ENCODE assay signal across 9 mouse cellular contexts in the genomic region with DNA sequence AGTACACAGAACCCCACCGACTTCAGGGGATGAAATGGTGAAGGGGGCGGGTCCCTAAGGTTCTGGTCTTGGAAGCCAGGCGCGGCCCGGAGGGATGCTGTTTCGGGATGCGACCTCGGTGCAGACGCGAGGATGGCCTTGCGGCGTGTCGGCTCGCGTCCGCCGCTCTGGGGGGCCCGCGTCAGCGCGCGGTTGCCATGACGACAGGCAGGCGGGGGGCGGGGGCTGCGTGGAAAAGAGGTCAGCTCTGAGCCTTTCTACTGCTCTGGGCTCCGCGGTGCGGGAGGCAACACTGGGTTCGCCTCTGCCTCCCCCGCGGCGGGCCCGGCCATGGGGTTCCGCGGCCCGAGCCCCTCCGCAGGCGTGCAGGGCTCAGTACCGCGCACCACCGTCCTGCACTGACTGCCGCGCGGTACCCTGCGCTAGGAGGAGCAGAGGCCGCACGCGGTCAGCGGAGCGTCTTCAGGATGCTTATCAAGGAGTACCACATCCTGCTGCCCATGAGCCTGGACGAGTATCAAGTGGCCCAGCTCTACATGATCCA. TPM values are rescaled to one million over a fixed set of nuclear protein-coding genes. Genes with fewer than 3 reads are reported as not detected.
DNase-seq lines count a peak whose midpoint lies in the region; ATAC-seq and TF ChIP-seq lines count a peak whose summit lies in the region.
"Had no signal": no experiment of that assay in that cellular context is flagged by ENCODE, and none has a peak within 500 bp of the region (broad histone marks: within the 10 kb centered on the region; RNA-seq: fewer than 3 reads in every experiment).

No protein-coding gene starts in this region.

- WGBS in embryonic facial prominence, embryonic 10.5 days, result under 1% methylated on average over 52 of the region's 52 CpGs
- 2% methylated on average over 36 of the region's 52 CpGs for WGBS in midbrain, postnatal 0 days

- peaks cover 0 to 11% of the 10 kb centered on the region in 2 experiments; a peak in 2 of 4 replicates for H3K36me3 ChIP-seq in MEL (ENCODE audit: control insufficient read depth in 1 of 2, insufficient read depth in 2 of 2, low read length in 2 of 2)
- no peaks in the 10 kb centered on the region for H3K36me3 ChIP-seq in embryonic facial prominence, embryonic 10.5 days (replicated peaks)
- peaks cover 21% of the 10 kb centered on the region for H3K36me3 ChIP-seq in midbrain, postnatal 0 days (ENCODE audit: insufficient read depth, low read length)
- H3K36me3 ChIP-seq in testis, adult 2 months (ENCODE audit: control insufficient read depth, insufficient read depth, low read length), result no peaks in the 10 kb centered on the region

- peak; percentile 72 for DNase-seq in CD4-positive helper T cell, adult 2 months (ENCODE audit: low read depth, low spot score)
- DNase-seq in MEL (ENCODE audit: low read depth, low spot score), result peak; percentile 55
- DNase-seq in embryonic facial prominence, embryonic 10.5 days (ENCODE audit: low spot score), result peak; percentile 74
- peak; percentile 43 to 57 for DNase-seq in heart, postnatal 14 days
- peak; percentile 75 to 81 for DNase-seq in left cerebral cortex, postnatal 36 days (ENCODE audit: low spot score in 2 of 2)
- DNase-seq in midbrain, postnatal 0 days (ENCODE audit: low spot score), result peak; percentile 55
- DNase-seq in urinary bladder, postnatal 4 days (ENCODE audit: low spot score in 2 of 2), result no peak

- H3K9me3 ChIP-seq in MEL (replicated peaks; ENCODE audit: insufficient read depth, low read length), result no peaks in the 10 kb centered on the region
- no peaks in the 10 kb centered on the region for H3K9me3 ChIP-seq in embryonic facial prominence, embryonic 10.5 days
- no peaks in the 10 kb centered on the region for H3K9me3 ChIP-seq in midbrain, postnatal 0 days (ENCODE audit: low read length)

- TF ChIP-seq CTCF in MEL (IDR thresholded peaks at IDR 0.05 in 2 of 3, conservative IDR thresholded peaks at IDR 0.05 in 1 of 3; ENCODE audit: control insufficient read depth in 1 of 3, insufficient read depth in 1 of 3, low read depth in 2 of 3, low read length in 3 of 3, poor library complexity in 1 of 3, severe bottlenecking in 1 of 3), result no peak
- TF ChIP-seq CTCF in midbrain, postnatal 0 days (IDR thresholded peaks at IDR 0.05), result no peak
- no peak for TF ChIP-seq CTCF in testis, adult 2 months (IDR thresholded peaks at IDR 0.05; ENCODE audit: control insufficient read depth, insufficient read depth, insufficient replicate concordance, low read depth, low read length)

- no peak for TF ChIP-seq RAD21 in MEL (IDR thresholded peaks at IDR 0.05; ENCODE audit: low read depth, low read length)

- TF ChIP-seq POLR2A in MEL (IDR thresholded peaks at IDR 0.05; ENCODE audit: control insufficient read depth in 1 of 2, insufficient read depth in 1 of 2, low read depth in 1 of 2, low read length in 2 of 2, poor library complexity in 1 of 2), result no peak
- no peak for TF ChIP-seq POLR2A in testis, adult 2 months (IDR thresholded peaks at IDR 0.05; ENCODE audit: control insufficient read depth, low read depth, low read length)

- H3K4me2 ChIP-seq in midbrain, postnatal 0 days (ENCODE audit: low read depth, low read length, poor library complexity, severe bottlenecking), result peak overlapping the region; percentile 70

- TF ChIP-seq EP300 in MEL (IDR thresholded peaks at IDR 0.05; ENCODE audit: low read depth in 1 of 2, low read length in 2 of 2), result no peak

- peaks cover 0 to 21% of the 10 kb centered on the region in 2 experiments; a peak in 3 of 4 replicates for H3K4me1 ChIP-seq in MEL (ENCODE audit: control insufficient read depth in 1 of 2, insufficient read depth in 2 of 2, low read length in 2 of 2)
- peaks cover 60% of the 10 kb centered on the region for H3K4me1 ChIP-seq in embryonic facial prominence, embryonic 10.5 days
- H3K4me1 ChIP-seq in midbrain, postnatal 0 days (ENCODE audit: insufficient read depth, low read length), result peaks cover 28% of the 10 kb centered on the region; the same call in 1 of the 2 replicates
- peaks cover 42% of the 10 kb centered on the region for H3K4me1 ChIP-seq in testis, adult 2 months (ENCODE audit: control insufficient read depth, insufficient read depth, low read length)

- peaks cover 8% of the 10 kb centered on the region for H3K79me2 ChIP-seq in MEL (ENCODE audit: control insufficient read depth, insufficient read depth, low read length, poor library complexity)

- intact Hi-C loops in heart, postnatal 14 days (cut with DNase I), result no loop called here
- intact Hi-C loops in left cerebral cortex, postnatal 36 days (cut with DNase I), result loop anchor here (2.0 kb wide), 1 partner anchor 130 kb away; the partner anchor contains the start of gene Pold4

- peak; percentile 14; the same call in 1 of the 2 replicates for ATAC-seq in midbrain, postnatal 0 days (ENCODE audit: low FRiP score)

- peak overlapping the region; percentile 74 for H3K9ac ChIP-seq in MEL (ENCODE audit: control insufficient read depth, low read depth, low read length, poor library complexity, severe bottlenecking)
- H3K9ac ChIP-seq in midbrain, postnatal 0 days (replicated peaks; ENCODE audit: low read length, poor library complexity, severe bottlenecking), result peak overlapping the region; percentile 66

- H3K4me3 ChIP-seq in MEL (ENCODE audit: control insufficient read depth in 1 of 2, insufficient read depth in 1 of 2, low read depth in 2 of 2, low read length in 2 of 2), result peak overlapping the region; percentile 74 to 99
- H3K4me3 ChIP-seq in embryonic facial prominence, embryonic 10.5 days, result peak overlapping the region; percentile 70
- peak overlapping the region; percentile 53 for H3K4me3 ChIP-seq in midbrain, postnatal 0 days (ENCODE audit: low read depth, low read length)
- H3K4me3 ChIP-seq in testis, adult 2 months (ENCODE audit: control insufficient read depth, low read depth, low read length), result peak overlapping the region; percentile 79

- no peaks in the 10 kb centered on the region for H3K27me3 ChIP-seq in MEL (ENCODE audit: control insufficient read depth in 1 of 2, insufficient read depth in 2 of 2, low read length in 2 of 2)
- peaks cover 55% of the 10 kb centered on the region for H3K27me3 ChIP-seq in embryonic facial prominence, embryonic 10.5 days (replicated peaks; ENCODE audit: low read depth, poor library complexity, severe bottlenecking)
- H3K27me3 ChIP-seq in midbrain, postnatal 0 days (ENCODE audit: insufficient read depth, low read length), result no peaks in the 10 kb centered on the region
- H3K27me3 ChIP-seq in testis, adult 2 months (ENCODE audit: control insufficient read depth, insufficient read depth, low read length), result no peaks in the 10 kb centered on the region

- no peak overlapping the region for H3K27ac ChIP-seq in MEL (ENCODE audit: control insufficient read depth, low read depth, low read length)
- H3K27ac ChIP-seq in embryonic facial prominence, embryonic 10.5 days (replicated peaks), result peak overlapping the region; percentile 63
- peak overlapping the region; percentile 72 for H3K27ac ChIP-seq in midbrain, postnatal 0 days (ENCODE audit: low read depth, low read length)
- H3K27ac ChIP-seq in testis, adult 2 months (ENCODE audit: control insufficient read depth, insufficient read depth, low read depth, low read length), result no peak overlapping the region

RNA-seq across cellular contexts. Expression of gene Pitpnm1, which starts 1.0 kb away (rescaled TPM):
- total RNA-seq in MEL (2012; rRNA removed), result 18.4 and 25.3 TPM in 2 replicates
- 10 to 100 TPM in 1 of 2 experiments, not detected in 1; 51.2 TPM for polyA plus RNA-seq in MEL (2012; ENCODE audit: insufficient read depth in 1 of 2, insufficient read length in 2 of 2, low read depth in 1 of 2, low replicate concordance in 2 of 2, missing spikeins in 1 of 2)
- polyA plus RNA-seq in embryonic facial prominence, embryonic 10.5 days (2016; fragmentation: Nextera tagmentation; extraction: Ambion mirVana), result 9.9 and 11.0 TPM in 2 replicates
- 10 to 100 TPM; 25.0 to 26.4 TPM for total RNA-seq in heart, postnatal 14 days (2021)
- total RNA-seq in left cerebral cortex, postnatal 36 days (2021), result 100 to 1,000 TPM; 202 to 203 TPM
- 162 and 187 TPM in 2 replicates for total RNA-seq in midbrain, postnatal 0 days (2014; rRNA removed)
- 127 and 134 TPM in 2 replicates for polyA plus RNA-seq in midbrain, postnatal 0 days (2015; fragmentation: Nextera tagmentation; extraction: Ambion mirVana)
- polyA plus RNA-seq in testis, adult 2 months (2012; rRNA removed), result 31.9 and 42.8 TPM in 2 replicates

RNA-seq across cellular contexts. Expression of gene Cdk2ap2, which starts 3.8 kb away (rescaled TPM):
- total RNA-seq in MEL (2012; rRNA removed), result 53.4 and 53.5 TPM in 2 replicates
- 10 to 100 TPM in 1 of 2 experiments, not detected in 1; 97.6 TPM for polyA plus RNA-seq in MEL (2012; ENCODE audit: insufficient read depth in 1 of 2, insufficient read length in 2 of 2, low read depth in 1 of 2, low replicate concordance in 2 of 2, missing spikeins in 1 of 2)
- polyA plus RNA-seq in embryonic facial prominence, embryonic 10.5 days (2016; fragmentation: Nextera tagmentation; extraction: Ambion mirVana), result 77.2 and 80.2 TPM in 2 replicates
- total RNA-seq in heart, postnatal 14 days (2021), result 10 to 100 TPM; 24.2 to 27.5 TPM
- 10 to 100 TPM; 28.8 to 34.1 TPM for total RNA-seq in left cerebral cortex, postnatal 36 days (2021)
- total RNA-seq in midbrain, postnatal 0 days (2014; rRNA removed), result 37.4 and 45.6 TPM in 2 replicates
- 60.5 and 64.2 TPM in 2 replicates for polyA plus RNA-seq in midbrain, postnatal 0 days (2015; fragmentation: Nextera tagmentation; extraction: Ambion mirVana)
- 31.5 and 31.7 TPM in 2 replicates for polyA plus RNA-seq in testis, adult 2 months (2012; rRNA removed)

RNA-seq across cellular contexts. Expression of gene Cabp2, which starts 19.4 kb away (rescaled TPM):
- total RNA-seq in MEL (2012; rRNA removed), result not detected in 2 replicates
- under 1 TPM in 1 of 2 experiments, not detected in 1; 0.14 TPM for polyA plus RNA-seq in MEL (2012; ENCODE audit: insufficient read depth in 1 of 2, insufficient read length in 2 of 2, low read depth in 1 of 2, low replicate concordance in 2 of 2, missing spikeins in 1 of 2)
- not detected in 2 replicates for polyA plus RNA-seq in embryonic facial prominence, embryonic 10.5 days (2016; fragmentation: Nextera tagmentation; extraction: Ambion mirVana)
- not detected for total RNA-seq in heart, postnatal 14 days (2021)
- not detected for total RNA-seq in left cerebral cortex, postnatal 36 days (2021)
- not detected in 2 replicates for total RNA-seq in midbrain, postnatal 0 days (2014; rRNA removed)
- not detected in 2 replicates for polyA plus RNA-seq in midbrain, postnatal 0 days (2015; fragmentation: Nextera tagmentation; extraction: Ambion mirVana)
- not detected in 2 replicates for polyA plus RNA-seq in testis, adult 2 months (2012; rRNA removed)
- total RNA-seq: heart, postnatal 36 days had no signal

RNA-seq across cellular contexts. Expression of gene Aip, which starts 24.9 kb away (rescaled TPM):
- 37.8 and 40.0 TPM in 2 replicates for total RNA-seq in MEL (2012; rRNA removed)
- polyA plus RNA-seq in MEL (2012; ENCODE audit: insufficient read depth in 1 of 2, insufficient read length in 2 of 2, low read depth in 1 of 2, low replicate concordance in 2 of 2, missing spikeins in 1 of 2), result 100 to 1,000 TPM in 1 of 2 experiments, not detected in 1; 101 TPM
- polyA plus RNA-seq in embryonic facial prominence, embryonic 10.5 days (2016; fragmentation: Nextera tagmentation; extraction: Ambion mirVana), result 70.9 and 71.1 TPM in 2 replicates
- 10 to 100 TPM; 47.0 to 60.6 TPM for total RNA-seq in heart, postnatal 14 days (2021)
- total RNA-seq in left cerebral cortex, postnatal 36 days (2021), result 100 to 1,000 TPM; 106 to 133 TPM
- 29.8 and 49.9 TPM in 2 replicates for total RNA-seq in midbrain, postnatal 0 days (2014; rRNA removed)
- 87.7 and 97.6 TPM in 2 replicates for polyA plus RNA-seq in midbrain, postnatal 0 days (2015; fragmentation: Nextera tagmentation; extraction: Ambion mirVana)
- 21.0 and 23.5 TPM in 2 replicates for polyA plus RNA-seq in testis, adult 2 months (2012; rRNA removed)

RNA-seq across cellular contexts. Expression of gene Gpr152, which starts 38.8 kb away (rescaled TPM):
- total RNA-seq in MEL (2012; rRNA removed), result not detected in 2 replicates
- under 1 TPM in 1 of 2 experiments, not detected in 1; 0.03 TPM for polyA plus RNA-seq in MEL (2012; ENCODE audit: insufficient read depth in 1 of 2, insufficient read length in 2 of 2, low read depth in 1 of 2, low replicate concordance in 2 of 2, missing spikeins in 1 of 2)
- polyA plus RNA-seq in embryonic facial prominence, embryonic 10.5 days (2016; fragmentation: Nextera tagmentation; extraction: Ambion mirVana), result not detected in 2 replicates
- total RNA-seq in heart, postnatal 14 days (2021), result not detected
- total RNA-seq in left cerebral cortex, postnatal 36 days (2021), result not detected
- 0.16 TPM in 1 of 2 replicates, not detected in the other for total RNA-seq in midbrain, postnatal 0 days (2014; rRNA removed)
- polyA plus RNA-seq in midbrain, postnatal 0 days (2015; fragmentation: Nextera tagmentation; extraction: Ambion mirVana), result not detected in 2 replicates
- polyA plus RNA-seq in testis, adult 2 months (2012; rRNA removed), result 0.02 TPM in 1 of 2 replicates, not detected in the other
- total RNA-seq: heart, postnatal 36 days had no signal

Comparison
In these comparisons a context has a peak if more than half of its experiments do, and no peak if none do; other contexts are left out.
1. DNase-seq: peak in CD4-positive helper T cell, adult 2 months (single experiment), MEL (single experiment), embryonic facial prominence, embryonic 10.5 days (single experiment), heart, postnatal 14 days (2 of 2), left cerebral cortex, postnatal 36 days (2 of 2) and midbrain, postnatal 0 days (single experiment); none in urinary bladder, postnatal 4 days (0 of 2).
2. H3K27ac ChIP-seq: peak in embryonic facial prominence, embryonic 10.5 days (single experiment) and midbrain, postnatal 0 days (single experiment); none in MEL (single experiment) and testis, adult 2 months (single experiment).
3. Peak in every context shown above with its lines, with median percentiles within 50 percentile points of each other: H3K4me3 ChIP-seq.